Mouse (Mus musculus) bone marrow, adult 2 months (tissue): ENCODE measurements around the gene Zfp568. TPM values are rescaled to one million over a fixed set of nuclear protein-coding genes. Genes with fewer than 3 reads are reported as not detected.

Experiments used
- H3K27ac ChIP-seq: fragments of 200-500 bp; 2 replicates; pipeline ENCODE4 v1.5.1; 2012; ENCODE audit warnings: low read depth, mild to moderate bottlenecking, control low read depth, inconsistent platforms, low read length; ENCODE audit not compliant: control insufficient read depth, poor library complexity, insufficient read depth
- H3K4me1 ChIP-seq: fragments of 200-500 bp; 2 replicates; pipeline ENCODE4 v1.6.1; 2011; ENCODE audit warnings: low read length; ENCODE audit not compliant: control insufficient read depth, insufficient read depth
- H3K4me3 ChIP-seq: fragments of 200-500 bp; replicated peaks from 2 replicates; pipeline ENCODE3; 2011; ENCODE audit warnings: mild to moderate bottlenecking, low read depth, low read length, control low read depth; ENCODE audit not compliant: control insufficient read depth
- CTCF ChIP-seq: fragments of 200-500 bp; IDR thresholded peaks from 2 replicates; pipeline ENCODE4 v1.5.1; 2011; ENCODE audit warnings: low read length, control low read depth; ENCODE audit not compliant: control insufficient read depth, insufficient read depth
- POLR2A ChIP-seq: fragments of 200-500 bp; IDR thresholded peaks from 2 replicates; pipeline ENCODE4 v1.6.1; 2011; ENCODE audit warnings: low read depth, mild to moderate bottlenecking, control low read depth, low read length, borderline replicate concordance; ENCODE audit not compliant: control insufficient read depth
- WGBS: fragments of 180-500 bp; shearing (Covaris S2); methylation state at CpG from one replicate; pipeline ENCODE4 v1.1.7; 2018; 5-methylcytosine and 5-hydroxymethylcytosine counted together
- polyA plus RNA-seq: library from polyadenylated mRNA; stranded (reverse); fragments of >200 nt; gene quantifications from 2 replicates; pipeline ENCODE4 v1.2.4, GENCODE M21; 2011; ENCODE audit warnings: low replicate concordance; ENCODE audit not compliant: missing spikeins, insufficient read depth, insufficient read length

The Zfp568 gene
- polyA plus RNA-seq, 1 experiment = 11.8 TPM

- Histone ChIP-seq H3K4me3 (no peak overlapping the region), H3K27ac (no peak overlapping the region), H3K4me1 (no peaks in the 10 kb centered on the region)
- WGBS = 84% methylated on average over 5 of the region's 5 CpGs
- TF ChIP-seq CTCF (no peak), POLR2A (no peak)
These were observed 16.8 kb downstream of the Zfp568 start for GRCm38 (mm10) chr7:30000601-30001000.

GRCm38 (mm10) chr7:30007601-30008000 is 23.8 kb downstream of the Zfp568 start:
- H3K4me3 ChIP-seq = no peak overlapping the region
- no peak overlapping the region for H3K27ac ChIP-seq
- no peak for TF ChIP-seq CTCF
- no peak for TF ChIP-seq POLR2A
- WGBS = 48% methylated on average over 1 of the region's 1 CpGs
- peaks cover 4% of the 10 kb centered on the region for H3K4me1 ChIP-seq

- Histone ChIP-seq H3K27ac (peak overlapping the region; percentile 42; the same call in 1 of the 2 replicates), H3K4me1 (peaks cover 4% of the 10 kb centered on the region), H3K4me3 (no peak overlapping the region)
- WGBS = 41% methylated on average over 6 of the region's 6 CpGs
- TF ChIP-seq POLR2A = no peak
- no peak for TF ChIP-seq CTCF
These were observed 24.4 kb downstream of the Zfp568 start for GRCm38 (mm10) chr7:30008020-30008690.

- TF ChIP-seq POLR2A (no peak), CTCF (no peak)
- 73% methylated on average over 21 of the region's 21 CpGs for WGBS
- Histone ChIP-seq H3K27ac (no peak overlapping the region), H3K4me3 (no peak overlapping the region), H3K4me1 (peaks cover 4% of the 10 kb centered on the region)
These were observed 25.7 kb downstream of the Zfp568 start for GRCm38 (mm10) chr7:30009321-30010085.

GRCm38 (mm10) chr7:30010551-30011195 is 26.9 kb downstream of the Zfp568 start:
- TF ChIP-seq POLR2A (no peak), CTCF (no peak)
- WGBS = 80% methylated on average over 10 of the region's 10 CpGs
- H3K27ac ChIP-seq = no peak overlapping the region

GRCm38 (mm10) chr7:30012956-30013363 is 29.2 kb downstream of the Zfp568 start:
- Histone ChIP-seq H3K27ac (no peak overlapping the region), H3K4me3 (no peak overlapping the region), H3K4me1 (peaks cover 3% of the 10 kb centered on the region)
- TF ChIP-seq POLR2A (no peak), CTCF (no peak)
- 69% methylated on average over 4 of the region's 4 CpGs for WGBS

More at GRCm38 (mm10) chr7:30010551-30011195, 26.9 kb downstream of the Zfp568 start:
- H3K4me1 ChIP-seq = peaks cover 4% of the 10 kb centered on the region
- no peak overlapping the region for H3K4me3 ChIP-seq

GRCm38 (mm10) chr7:30017226-30017625 is 33.5 kb downstream of the Zfp568 start:
- Histone ChIP-seq H3K4me1 (no peaks in the 10 kb centered on the region), H3K27ac (no peak overlapping the region), H3K4me3 (no peak overlapping the region)
- TF ChIP-seq POLR2A (no peak), CTCF (no peak)
- 87% methylated on average over 6 of the region's 6 CpGs for WGBS

- Histone ChIP-seq H3K4me1 (no peaks in the 10 kb centered on the region), H3K27ac (no peak overlapping the region), H3K4me3 (no peak overlapping the region)
- WGBS = 83% methylated on average over 2 of the region's 2 CpGs
- TF ChIP-seq POLR2A (no peak), CTCF (no peak)
These were observed 35.8 kb downstream of the Zfp568 start for GRCm38 (mm10) chr7:30019543-30019942.
